Mouse (Mus musculus) hindbrain, embryonic 12.5 days (tissue): Measurements from ENCODE around the gene Pitpnm1. TPM values are rescaled to one million over a fixed set of nuclear protein-coding genes. Genes with fewer than 3 reads are reported as not detected.

Experiments used
- ATAC-seq: fragments of 200-750 bp; cut with Nextera tagmentation; 2 replicates; pipeline ENCODE4 v1.8.0; 2017; ENCODE audit warnings: moderate TSS enrichment; ENCODE audit not compliant: low FRiP score
- H3K27ac ChIP-seq: fragments of 300-500 bp; sonication (generic); 2 replicates; pipeline ENCODE4 v1.5.1; 2016; ENCODE audit warnings: mild to moderate bottlenecking
- H3K27me3 ChIP-seq: fragments of 300-500 bp; sonication (generic); 2 replicates; pipeline ENCODE4 v1.6.1; 2016; ENCODE audit warnings: mild to moderate bottlenecking
- H3K36me3 ChIP-seq: fragments of 300-500 bp; sonication (generic); 2 replicates; pipeline ENCODE4 v1.6.1; 2016; ENCODE audit warnings: mild to moderate bottlenecking
- H3K4me1 ChIP-seq: fragments of 300-500 bp; sonication (generic); 2 replicates; pipeline ENCODE4 v1.6.1; 2016
- H3K4me2 ChIP-seq: fragments of 300-500 bp; sonication (generic); replicated peaks from 2 replicates; pipeline ENCODE4 v1.6.1; 2016; ENCODE audit warnings: mild to moderate bottlenecking
- H3K4me3 ChIP-seq: fragments of 300-500 bp; sonication (generic); 2 replicates; pipeline ENCODE4 v1.5.1; 2016; ENCODE audit warnings: mild to moderate bottlenecking
- H3K9ac ChIP-seq: fragments of 300-500 bp; sonication (generic); 2 replicates; pipeline ENCODE4 v1.6.1; 2016; ENCODE audit warnings: mild to moderate bottlenecking, moderate library complexity
- H3K9me3 ChIP-seq: fragments of 300-500 bp; sonication (generic); replicated peaks from 2 replicates; pipeline ENCODE4 v1.6.1; 2016; ENCODE audit warnings: mild to moderate bottlenecking
- WGBS: fragments of 180-500 bp; shearing (Covaris S2); methylation state at CpG from one replicate; pipeline ENCODE4 v1.1.7; 2016; 5-methylcytosine and 5-hydroxymethylcytosine counted together
- polyA plus RNA-seq: library from polyadenylated mRNA; unstranded; fragments of >200 nt; fragmentation: Nextera tagmentation; extraction: Ambion mirVana; gene quantifications from 2 replicates; pipeline ENCODE4 v1.2.1, GENCODE M21; 2016

Pitpnm1 gene
- polyA plus RNA-seq, 1 experiment from 2014 or later = 24.4 TPM

DNA sequence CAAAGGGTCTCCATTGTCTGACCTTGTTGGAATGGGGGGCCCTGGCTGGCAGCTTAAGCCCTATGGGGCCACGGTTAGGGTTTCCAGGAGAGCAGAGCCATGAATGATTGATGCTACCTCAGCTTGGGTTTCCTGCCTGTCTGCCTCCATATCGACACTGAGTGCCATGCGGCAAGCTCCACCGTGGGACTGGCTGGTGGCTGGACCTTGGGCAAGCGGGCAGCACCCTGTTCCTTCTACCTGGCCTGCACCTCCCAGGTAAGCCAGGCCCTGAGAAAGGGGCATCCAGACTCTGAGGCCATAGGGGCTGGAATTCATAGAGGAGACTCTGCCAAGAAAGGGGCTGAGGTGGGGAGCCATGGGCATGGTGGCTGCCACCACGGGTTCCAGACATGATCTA lies 40.3 kb downstream of the Pitpnm1 start:
- no peak for ATAC-seq
- Histone ChIP-seq H3K9me3 (no peaks in the 10 kb centered on the region), H3K9ac (no peak overlapping the region), H3K4me1 (no peaks in the 10 kb centered on the region), H3K4me2 (no peak overlapping the region), H3K4me3 (no peak overlapping the region), H3K27me3 (no peaks in the 10 kb centered on the region), H3K27ac (no peak overlapping the region), H3K36me3 (no peaks in the 10 kb centered on the region)
- 84% methylated on average over 6 of the region's 6 CpGs for WGBS

DNA sequence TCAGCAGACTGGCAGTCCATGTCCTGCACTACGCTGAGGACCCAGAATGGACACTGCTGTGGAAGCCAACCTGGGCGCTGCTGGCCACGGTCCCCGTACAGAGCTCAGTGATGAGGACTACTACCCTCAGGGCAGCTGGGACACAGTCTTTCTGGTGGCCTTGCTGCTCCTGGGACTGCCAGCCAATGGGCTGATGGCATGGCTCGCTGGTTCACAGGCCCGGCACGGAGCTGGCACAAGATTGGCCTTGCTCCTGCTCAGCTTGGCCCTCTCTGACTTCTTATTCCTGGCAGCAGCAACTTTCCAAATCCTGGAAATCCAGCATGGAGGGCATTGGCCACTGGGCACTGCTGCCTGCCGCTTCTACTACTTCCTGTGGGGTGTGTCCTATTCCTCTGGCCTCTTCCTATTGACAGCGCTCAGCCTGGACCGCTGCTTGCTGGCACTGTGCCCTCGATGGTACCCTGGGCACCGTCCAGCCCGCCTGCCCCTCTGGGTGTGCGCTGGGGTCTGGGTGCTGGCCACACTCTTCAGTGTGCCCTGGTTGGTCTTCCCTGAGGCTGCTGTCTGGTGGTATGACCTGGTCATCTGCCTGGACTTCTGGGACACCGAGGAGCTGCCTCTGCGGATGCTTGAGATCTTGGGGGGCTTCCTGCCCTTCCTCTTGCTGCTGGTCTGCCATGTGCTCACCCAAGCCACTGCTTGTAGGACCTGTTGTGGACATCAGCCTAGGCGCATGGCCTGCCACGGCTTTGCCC lies 42.8 kb downstream of the Pitpnm1 start:
- WGBS = 93% methylated on average over 18 of the region's 18 CpGs
- Histone ChIP-seq H3K9ac (no peak overlapping the region), H3K4me3 (no peak overlapping the region), H3K27ac (no peak overlapping the region), H3K27me3 (no peaks in the 10 kb centered on the region), H3K4me1 (peaks cover 2% of the 10 kb centered on the region), H3K36me3 (no peaks in the 10 kb centered on the region), H3K9me3 (no peaks in the 10 kb centered on the region), H3K4me2 (no peak overlapping the region)
- no peak for ATAC-seq

DNA sequence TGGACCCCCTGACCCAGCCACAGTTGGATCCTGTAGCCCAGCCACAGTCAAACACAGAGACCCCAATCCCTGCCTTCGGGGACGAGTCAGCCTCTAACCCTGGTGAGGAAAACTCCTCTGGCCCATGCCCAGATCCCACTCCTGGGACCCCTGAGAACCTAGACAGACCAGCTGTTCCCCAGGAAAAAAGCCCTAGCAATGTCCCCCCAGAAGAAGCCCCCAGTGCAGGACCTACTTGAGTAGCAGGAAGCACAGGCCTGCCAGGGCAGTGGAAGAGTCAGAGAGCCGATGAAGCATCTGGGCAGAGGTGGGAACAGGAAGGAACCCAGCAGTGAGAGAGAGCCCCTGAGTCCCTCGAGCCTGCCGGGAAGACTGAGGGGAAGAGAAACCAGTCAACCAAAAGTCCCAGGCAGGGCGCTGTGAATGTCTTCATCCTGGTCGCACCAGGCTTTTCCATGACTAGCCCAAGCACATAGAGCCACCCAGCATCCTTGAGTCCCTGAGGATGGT lies 44.0 kb downstream of the Pitpnm1 start, which contains the start of gene Cabp4:
TSS of gene Cabp4 (minus strand) at position 275 of the 510 bp plus-strand sequence.
- peaks cover 8% of the 10 kb centered on the region for H3K4me1 ChIP-seq
- H3K9ac ChIP-seq = no peak within 1 kb of the TSS
- H3K27me3 ChIP-seq = no peaks in the 10 kb centered on the region
- no peak for ATAC-seq
- no peak within 1 kb of the TSS for H3K27ac ChIP-seq
- no peak within 1 kb of the TSS for H3K4me2 ChIP-seq
- 82% methylated on average over 7 of the region's 7 CpGs for WGBS
- no peak within 1 kb of the TSS for H3K4me3 ChIP-seq
- H3K36me3 ChIP-seq = no peaks in the 10 kb centered on the region
- no peaks in the 10 kb centered on the region for H3K9me3 ChIP-seq

DNA sequence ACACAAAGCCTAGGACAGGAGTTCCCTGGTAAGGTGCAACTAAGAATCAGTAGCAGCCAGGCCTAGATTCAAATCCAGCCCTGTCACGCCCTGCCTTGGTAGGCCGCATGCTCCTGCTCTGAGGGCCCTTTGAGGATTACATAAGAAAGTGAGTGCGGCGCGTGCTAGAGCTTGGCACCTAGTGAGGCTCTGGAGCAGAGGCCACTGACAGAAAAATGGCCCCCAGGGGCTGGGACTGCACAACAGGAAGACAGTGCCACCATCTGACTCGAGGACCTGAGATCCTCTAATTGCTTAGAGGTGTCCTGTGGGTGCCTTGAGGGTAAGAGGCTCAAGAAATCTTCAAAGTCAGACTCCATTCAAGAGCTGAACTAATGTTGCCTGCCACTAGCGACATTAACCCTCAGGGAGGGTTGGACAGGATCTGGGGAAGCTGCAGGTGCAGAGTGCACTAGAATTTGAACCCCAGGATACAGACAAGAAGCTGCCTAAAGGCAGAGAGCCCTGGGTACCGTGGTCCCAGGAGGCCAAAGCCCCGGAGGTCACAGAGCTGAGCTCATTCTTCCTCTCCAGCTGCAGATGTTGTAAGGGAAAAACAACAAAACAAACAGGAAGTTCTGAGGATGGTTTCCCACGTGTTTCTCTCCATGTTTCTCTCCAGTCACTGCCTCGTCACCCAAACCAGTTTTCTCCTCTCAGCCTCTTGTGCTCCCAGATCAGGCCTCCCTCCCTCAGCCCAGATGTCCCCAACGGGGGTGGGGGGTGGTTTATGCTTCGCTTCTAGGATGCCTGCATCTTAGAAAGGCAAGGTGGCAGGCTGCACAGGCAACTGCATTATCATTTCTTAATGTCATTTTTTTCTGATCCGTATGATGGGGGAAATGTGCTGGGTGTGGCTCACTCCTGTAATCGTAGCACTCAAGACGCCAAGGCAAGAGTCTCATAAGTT lies 45.0 kb downstream of the Pitpnm1 start:
- WGBS = 88% methylated on average over 16 of the region's 16 CpGs
- ATAC-seq = no peak
- peaks cover 18% of the 10 kb centered on the region for H3K4me1 ChIP-seq
- H3K27me3 ChIP-seq = no peaks in the 10 kb centered on the region
- H3K9me3 ChIP-seq = no peaks in the 10 kb centered on the region
- no peaks in the 10 kb centered on the region for H3K36me3 ChIP-seq
- no peak overlapping the region for H3K9ac ChIP-seq
- H3K27ac ChIP-seq = no peak overlapping the region
- no peak overlapping the region for H3K4me3 ChIP-seq
- H3K4me2 ChIP-seq = no peak overlapping the region

DNA sequence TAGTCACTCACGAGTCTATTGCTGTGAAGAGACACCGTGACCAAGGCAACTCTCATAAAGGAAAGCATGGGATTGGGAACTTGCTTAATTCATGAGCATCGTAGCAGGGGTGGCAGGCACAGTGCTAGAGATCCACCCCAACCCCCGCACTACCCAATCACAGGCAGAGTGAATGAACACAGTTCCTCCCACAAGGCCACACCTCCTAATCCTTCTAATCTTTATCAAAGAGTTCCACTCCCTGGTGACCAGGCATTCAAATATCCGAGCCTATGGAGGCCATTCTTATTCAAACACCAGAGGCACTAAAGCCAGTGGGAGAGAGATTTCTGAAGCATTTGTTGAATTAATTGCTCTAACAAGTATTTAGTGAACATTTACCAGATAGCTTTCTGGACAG lies 46.1 kb downstream of the Pitpnm1 start:
- no peak overlapping the region for H3K4me3 ChIP-seq
- no peaks in the 10 kb centered on the region for H3K9me3 ChIP-seq
- ATAC-seq = no peak
- H3K27me3 ChIP-seq = no peaks in the 10 kb centered on the region
- H3K27ac ChIP-seq = no peak overlapping the region
- H3K9ac ChIP-seq = no peak overlapping the region
- H3K36me3 ChIP-seq = peaks cover 10% of the 10 kb centered on the region
- 85% methylated on average over 5 of the region's 5 CpGs for WGBS
- no peak overlapping the region for H3K4me2 ChIP-seq
- H3K4me1 ChIP-seq = peaks cover 26% of the 10 kb centered on the region

DNA sequence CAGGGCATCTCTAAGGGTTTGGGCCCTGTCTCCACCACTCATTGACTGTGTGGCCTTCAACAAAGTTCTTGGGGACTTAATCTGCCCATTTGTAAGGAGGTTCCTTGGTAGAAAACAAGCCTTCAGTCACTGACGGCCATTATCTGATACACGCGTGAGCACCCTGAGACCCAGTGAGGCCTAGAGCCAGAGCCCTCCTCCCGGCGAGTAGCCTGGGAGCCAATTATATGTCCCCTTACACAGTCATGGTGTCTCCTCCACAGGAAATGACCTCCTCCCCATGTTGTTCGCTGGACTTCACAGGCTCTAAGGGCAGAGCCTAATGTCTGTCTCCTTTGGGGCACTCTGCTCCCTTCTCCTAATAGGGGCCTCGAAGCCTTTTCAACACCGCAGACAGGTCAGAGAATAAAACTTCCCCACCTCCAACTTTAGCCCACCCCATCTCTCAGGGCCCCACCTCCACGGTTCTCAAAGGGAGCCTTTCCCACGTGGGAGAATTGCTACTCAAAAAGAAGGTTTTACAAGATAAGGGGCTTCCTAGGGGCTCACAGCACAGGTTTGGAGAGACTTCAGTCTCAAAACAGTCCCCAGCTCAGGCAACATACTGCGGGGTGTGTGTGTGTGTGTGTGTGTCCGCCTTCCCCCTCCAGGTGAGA lies 46.7 kb downstream of the Pitpnm1 start:
- no peaks in the 10 kb centered on the region for H3K9me3 ChIP-seq
- ATAC-seq = no peak
- no peak overlapping the region for H3K27ac ChIP-seq
- H3K27me3 ChIP-seq = no peaks in the 10 kb centered on the region
- peaks cover 15% of the 10 kb centered on the region for H3K36me3 ChIP-seq
- no peak overlapping the region for H3K4me3 ChIP-seq
- 60% methylated on average over 12 of the region's 12 CpGs for WGBS
- peaks cover 26% of the 10 kb centered on the region for H3K4me1 ChIP-seq
- H3K9ac ChIP-seq = no peak overlapping the region
- no peak overlapping the region for H3K4me2 ChIP-seq

DNA sequence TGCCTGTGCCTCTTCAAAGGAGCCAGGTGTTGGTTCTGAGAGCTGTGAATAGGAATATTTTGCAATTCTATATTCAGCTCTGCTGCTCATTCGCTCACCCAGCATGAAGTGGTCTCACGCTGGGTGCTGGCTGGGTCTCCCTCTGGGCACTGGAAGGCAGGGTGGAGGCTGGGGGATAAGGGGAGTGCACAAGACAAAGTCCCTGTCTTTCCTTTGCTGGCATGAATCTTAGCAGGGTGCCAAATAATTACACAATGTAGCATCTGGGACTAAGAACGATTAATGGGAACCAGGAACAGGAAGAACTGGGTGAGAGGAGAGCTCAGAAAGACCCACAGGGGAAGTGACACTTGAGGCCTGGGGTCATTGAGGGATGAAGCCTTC lies 47.2 kb downstream of the Pitpnm1 start:
- H3K4me2 ChIP-seq = no peak overlapping the region
- H3K4me1 ChIP-seq = peaks cover 26% of the 10 kb centered on the region
- H3K36me3 ChIP-seq = peaks cover 20% of the 10 kb centered on the region
- H3K4me3 ChIP-seq = no peak overlapping the region
- no peak for ATAC-seq
- no peak overlapping the region for H3K27ac ChIP-seq
- H3K27me3 ChIP-seq = no peaks in the 10 kb centered on the region
- 52% methylated on average over 3 of the region's 3 CpGs for WGBS
- no peaks in the 10 kb centered on the region for H3K9me3 ChIP-seq
- H3K9ac ChIP-seq = no peak overlapping the region

DNA sequence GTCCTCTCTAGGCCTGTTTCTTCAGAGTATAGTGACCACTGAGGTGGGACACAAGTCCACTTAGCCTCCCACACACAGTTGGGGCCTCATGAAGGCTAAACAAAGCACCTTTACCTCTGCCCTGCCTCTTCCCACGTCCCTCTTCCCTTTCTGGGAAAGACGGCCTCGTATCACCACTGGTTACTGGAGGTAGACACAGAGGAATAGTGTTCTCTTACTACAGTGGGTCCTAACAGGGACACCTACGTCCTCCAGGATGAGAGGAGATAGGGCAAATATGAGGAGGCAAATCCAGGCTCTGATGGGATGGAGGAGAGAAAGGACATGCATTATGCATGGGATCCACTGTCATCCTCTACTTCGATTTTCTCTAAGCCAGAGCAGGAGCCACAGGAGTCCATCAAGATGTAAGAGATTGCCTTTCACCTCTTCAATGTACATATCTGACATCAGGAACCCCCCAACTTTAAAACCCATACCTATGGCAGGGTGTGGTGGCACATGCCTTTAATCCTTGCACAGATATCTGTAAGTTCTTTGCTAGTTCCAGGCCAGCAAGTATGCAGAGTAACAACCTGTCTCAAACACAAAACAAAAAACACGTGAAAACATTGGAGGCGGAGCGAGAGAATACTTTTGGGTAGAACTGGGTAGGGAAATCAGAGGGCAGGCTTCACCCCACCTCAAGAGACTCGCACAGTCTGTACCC lies 48.1 kb downstream of the Pitpnm1 start:
- Histone ChIP-seq H3K27ac (peak overlapping the region; percentile 67; the same call in 1 of the 2 replicates), H3K27me3 (no peaks in the 10 kb centered on the region), H3K9me3 (no peaks in the 10 kb centered on the region), H3K36me3 (peaks cover 29% of the 10 kb centered on the region), H3K4me3 (peak overlapping the region; percentile 87), H3K9ac (peak overlapping the region; percentile 92), H3K4me2 (peak overlapping the region; percentile 89), H3K4me1 (peaks cover 26% of the 10 kb centered on the region)
- ATAC-seq = peak; percentile 33
- 37% methylated on average over 9 of the region's 9 CpGs for WGBS

DNA sequence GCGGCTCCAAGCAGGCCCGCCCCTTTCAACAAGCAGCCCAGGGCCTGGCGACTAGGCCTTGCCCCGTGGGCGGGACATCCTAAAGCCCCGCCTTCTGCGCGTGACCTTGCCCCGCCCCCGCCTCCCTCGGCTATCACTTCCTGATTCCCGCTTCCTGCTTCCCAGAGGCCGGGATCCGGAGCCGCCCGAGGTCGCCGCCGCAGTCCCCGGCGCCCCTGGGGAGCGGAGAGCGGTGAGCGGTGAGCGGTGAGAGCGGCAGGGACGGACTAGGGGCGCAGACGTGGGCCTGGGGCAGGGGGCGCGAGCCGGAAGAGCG lies 48.7 kb downstream of the Pitpnm1 start, which contains the start of gene Coro1b:
TSS of gene Coro1b (plus strand) at position 129 of the 316 bp plus-strand sequence.
- WGBS = 0% methylated on average over 33 of the region's 33 CpGs
- no peaks in the 10 kb centered on the region for H3K9me3 ChIP-seq
- ATAC-seq = peak; percentile 93
- peaks cover 29% of the 10 kb centered on the region for H3K36me3 ChIP-seq
- peak within 1 kb of the TSS; percentile 87 for H3K4me3 ChIP-seq
- H3K27me3 ChIP-seq = no peaks in the 10 kb centered on the region
- H3K4me2 ChIP-seq = peak within 1 kb of the TSS; percentile 89
- H3K27ac ChIP-seq = peak within 1 kb of the TSS; percentile 67; the same call in 1 of the 2 replicates
- peaks cover 26% of the 10 kb centered on the region for H3K4me1 ChIP-seq
- H3K9ac ChIP-seq = peak within 1 kb of the TSS; percentile 92

DNA sequence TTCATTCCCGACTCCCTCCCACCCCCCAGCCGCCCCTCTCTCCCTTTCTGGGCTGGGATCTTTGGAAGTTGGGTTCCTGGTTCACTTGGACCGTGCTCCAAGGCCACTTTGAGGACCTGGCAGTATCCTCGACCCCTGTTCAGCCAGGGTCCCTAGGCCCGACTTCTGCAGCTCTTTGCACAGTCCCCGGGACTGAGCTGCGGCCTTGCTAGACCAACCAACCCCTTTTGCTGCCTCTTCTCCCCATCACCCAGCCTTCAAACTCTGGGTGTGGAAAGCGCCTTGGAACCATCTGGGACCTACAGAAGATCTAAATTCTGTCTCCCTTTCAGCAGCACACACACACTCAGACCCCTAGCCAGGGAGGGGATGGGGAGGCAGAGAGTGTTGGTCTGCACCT lies 49.0 kb downstream of the Pitpnm1 start:
- Histone ChIP-seq H3K27me3 (no peaks in the 10 kb centered on the region), H3K4me2 (peak overlapping the region; percentile 89), H3K27ac (peak overlapping the region; percentile 66; the same call in 1 of the 2 replicates), H3K4me1 (peaks cover 26% of the 10 kb centered on the region), H3K9me3 (no peaks in the 10 kb centered on the region), H3K9ac (peak overlapping the region; percentile 92), H3K36me3 (peaks cover 29% of the 10 kb centered on the region), H3K4me3 (peak overlapping the region; percentile 87)
- WGBS = 5% methylated on average over 8 of the region's 8 CpGs
- ATAC-seq = peak; percentile 62

DNA sequence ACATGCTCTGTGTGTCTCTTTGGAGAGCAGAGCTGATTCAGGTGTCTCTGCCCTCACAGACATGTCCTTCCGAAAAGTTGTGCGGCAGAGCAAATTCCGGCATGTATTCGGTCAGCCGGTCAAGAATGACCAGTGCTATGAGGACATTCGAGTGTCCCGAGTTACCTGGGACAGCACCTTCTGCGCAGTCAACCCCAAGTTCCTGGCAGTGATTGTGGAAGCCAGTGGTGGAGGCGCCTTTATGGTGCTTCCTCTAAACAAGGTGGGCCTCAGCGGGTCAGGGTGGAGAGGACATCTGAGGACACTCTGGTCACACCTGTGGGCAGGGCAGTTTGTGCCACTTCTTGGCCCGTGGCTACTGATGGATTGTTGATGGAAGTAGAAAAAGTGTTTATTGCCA lies 49.5 kb downstream of the Pitpnm1 start:
- H3K27me3 ChIP-seq = no peaks in the 10 kb centered on the region
- peak overlapping the region; percentile 89 for H3K4me2 ChIP-seq
- H3K9me3 ChIP-seq = no peaks in the 10 kb centered on the region
- peak overlapping the region; percentile 92 for H3K9ac ChIP-seq
- ATAC-seq = no peak
- H3K36me3 ChIP-seq = peaks cover 29% of the 10 kb centered on the region
- 91% methylated on average over 11 of the region's 11 CpGs for WGBS
- peaks cover 26% of the 10 kb centered on the region for H3K4me1 ChIP-seq
- H3K4me3 ChIP-seq = peak overlapping the region; percentile 87
- H3K27ac ChIP-seq = no peak overlapping the region
